Comparison of ENCODE assay signal across 10 mouse cellular contexts in genomic region chr6:87583183-87583611, GRCm38 (mm10). TPM values are rescaled to one million over a fixed set of nuclear protein-coding genes. Genes with fewer than 3 reads are reported as not detected.
A peak's percentile ranks its signal among the peaks of the same experiment; 100 is the strongest.
DNase-seq lines count a peak whose midpoint lies in the region; ATAC-seq and TF ChIP-seq lines count a peak whose summit lies in the region.
"Had no signal": no experiment of that assay in that cellular context is flagged by ENCODE, and none has a peak within 500 bp of the region (broad histone marks: within the 10 kb centered on the region; RNA-seq: fewer than 3 reads in every experiment).

No protein-coding gene starts in this region.

- no peak overlapping the region for H3K4me2 ChIP-seq in lung, embryonic 16.5 days (ENCODE audit: low read depth, low read length)
- peak overlapping the region; percentile 79 for H3K4me2 ChIP-seq in liver, embryonic 14.5 days (ENCODE audit: low read depth)
- H3K4me2 ChIP-seq in stomach, postnatal 0 days (replicated peaks; ENCODE audit: low read depth) = no peak overlapping the region
- no peak overlapping the region for H3K4me2 ChIP-seq in forebrain, embryonic 15.5 days (replicated peaks)

- peak overlapping the region; percentile 91 for H3K27ac ChIP-seq in lung, embryonic 16.5 days (ENCODE audit: low read length)
- peak overlapping the region; percentile 99 for H3K27ac ChIP-seq in liver, embryonic 14.5 days
- peak overlapping the region; percentile 53; the same call in 1 of the 2 replicates for H3K27ac ChIP-seq in stomach, postnatal 0 days (replicated peaks)
- H3K27ac ChIP-seq in forebrain, embryonic 15.5 days (replicated peaks) = no peak overlapping the region

- ATAC-seq in lung, embryonic 16.5 days (ENCODE audit: low read depth) = no peak
- peak; percentile 82 for ATAC-seq in common myeloid progenitor, adult 5-6 weeks (replicated peaks; ENCODE audit: low read depth, poor library complexity, severe bottlenecking)
- ATAC-seq in liver, embryonic 14.5 days (ENCODE audit: insufficient read depth) = peak; percentile 97
- 0 out of 2 replicates have a peak, but pooled peaks have one; percentile 19 for ATAC-seq in stomach, postnatal 0 days (ENCODE audit: low FRiP score, low TSS enrichment)
- no peak for ATAC-seq in forebrain, embryonic 15.5 days (replicated peaks)
- ATAC-seq: inflammation-experienced regulatory T-cells, adult 6 months had no signal

- no peaks in the 10 kb centered on the region for H3K27me3 ChIP-seq in lung, embryonic 16.5 days (ENCODE audit: control insufficient read depth, insufficient read depth, low read depth, low read length)
- no peaks in the 10 kb centered on the region for H3K27me3 ChIP-seq in liver, embryonic 14.5 days (ENCODE audit: control insufficient read depth, insufficient read depth, low read length)
- H3K27me3 ChIP-seq in stomach, postnatal 0 days (ENCODE audit: control insufficient read depth, insufficient read depth, low read length) = no peaks in the 10 kb centered on the region
- no peaks in the 10 kb centered on the region for H3K27me3 ChIP-seq in forebrain, embryonic 15.5 days

- no peaks in the 10 kb centered on the region for H3K36me3 ChIP-seq in lung, embryonic 16.5 days (ENCODE audit: control insufficient read depth, insufficient read depth, low read length)
- no peaks in the 10 kb centered on the region; the same call in none of the 2 replicates for H3K36me3 ChIP-seq in liver, embryonic 14.5 days (replicated peaks; ENCODE audit: control insufficient read depth, insufficient read depth, low read depth)
- no peaks in the 10 kb centered on the region for H3K36me3 ChIP-seq in stomach, postnatal 0 days (ENCODE audit: control insufficient read depth, insufficient read depth, low read length)
- H3K36me3 ChIP-seq in forebrain, embryonic 15.5 days = no peaks in the 10 kb centered on the region

- no peak overlapping the region for H3K4me3 ChIP-seq in lung, embryonic 16.5 days (ENCODE audit: low read length)
- H3K4me3 ChIP-seq in liver, embryonic 14.5 days (ENCODE audit: insufficient read depth in 1 of 2, low read depth in 2 of 2, low read length in 2 of 2) = peak overlapping the region; percentile 3 to 41; a peak in 3 of 4 replicates
- no peak overlapping the region for H3K4me3 ChIP-seq in stomach, postnatal 0 days (ENCODE audit: low read depth, low read length)
- H3K4me3 ChIP-seq in forebrain, embryonic 15.5 days = no peak overlapping the region

- peak; percentile 54 for TF ChIP-seq CTCF in liver, embryonic 14.5 days (IDR thresholded peaks at IDR 0.05; ENCODE audit: low read depth)
- no peak for TF ChIP-seq CTCF in stomach, postnatal 0 days (IDR thresholded peaks at IDR 0.05; ENCODE audit: low read depth)

- peaks cover 12% of the 10 kb centered on the region for H3K4me1 ChIP-seq in lung, embryonic 16.5 days (replicated peaks; ENCODE audit: control insufficient read depth, insufficient read depth, low read length)
- peaks cover 53 to 55% of the 10 kb centered on the region in 2 experiments for H3K4me1 ChIP-seq in liver, embryonic 14.5 days (replicated peaks; ENCODE audit: control insufficient read depth in 2 of 2, insufficient read depth in 2 of 2, low read length in 1 of 2)
- H3K4me1 ChIP-seq in stomach, postnatal 0 days (replicated peaks; ENCODE audit: control insufficient read depth, insufficient read depth) = no peaks in the 10 kb centered on the region; the same call in 1 of the 2 replicates
- H3K4me1 ChIP-seq in forebrain, embryonic 15.5 days = no peaks in the 10 kb centered on the region

- no peak for DNase-seq in lung, postnatal 4 days
- DNase-seq in liver, embryonic 14.5 days (ENCODE audit: low read depth in 3 of 3, low spot score in 3 of 3) = peak; percentile 94 to 95 (median 94)
- no peak for DNase-seq in stomach, postnatal 0 days (ENCODE audit: low spot score)
- no peak for DNase-seq in adrenal gland, postnatal 25 days
- DNase-seq: cerebellum, postnatal 36 days; right cerebral cortex, postnatal 14 days had no signal

- H3K9ac ChIP-seq in lung, embryonic 16.5 days (ENCODE audit: low read length) = no peak overlapping the region
- H3K9ac ChIP-seq in liver, embryonic 14.5 days (replicated peaks) = peak overlapping the region; percentile 64
- H3K9ac ChIP-seq in stomach, postnatal 0 days (ENCODE audit: low read length) = no peak overlapping the region
- no peak overlapping the region for H3K9ac ChIP-seq in forebrain, embryonic 15.5 days (replicated peaks)

- WGBS in lung, embryonic 16.5 days = 85% methylated on average over 1 of the region's 1 CpGs
- WGBS in liver, embryonic 14.5 days (ENCODE audit: insufficient replicate concordance) = 19% methylated on average over 1 of the region's 1 CpGs
- WGBS in stomach, postnatal 0 days = 96% methylated on average over 1 of the region's 1 CpGs
- 97% methylated on average over 1 of the region's 1 CpGs for WGBS in forebrain, embryonic 15.5 days

- peak; percentile 99 for TF ChIP-seq EP300 in liver, embryonic 14.5 days (IDR thresholded peaks at IDR 0.05; ENCODE audit: low read depth)
- no peak for TF ChIP-seq EP300 in stomach, postnatal 0 days (optimal IDR thresholded peaks at IDR 0.05)

- H3K9me3 ChIP-seq in lung, embryonic 16.5 days (ENCODE audit: control insufficient read depth, low read length) = no peaks in the 10 kb centered on the region
- H3K9me3 ChIP-seq in liver, embryonic 14.5 days (ENCODE audit: control insufficient read depth, low read length) = no peaks in the 10 kb centered on the region
- no peaks in the 10 kb centered on the region for H3K9me3 ChIP-seq in stomach, postnatal 0 days (ENCODE audit: control insufficient read depth, low read length)
- no peaks in the 10 kb centered on the region for H3K9me3 ChIP-seq in forebrain, embryonic 15.5 days

RNA-seq across cellular contexts. Expression of gene Prokr1, which starts 7.3 kb away (rescaled TPM):
- polyA plus RNA-seq in lung, embryonic 16.5 days (2015; fragmentation: Nextera tagmentation; extraction: Ambion mirVana) = 2.2 and 2.6 TPM in 2 replicates
- total RNA-seq in common myeloid progenitor, adult 5-6 weeks (2017) = 0.46 TPM in 1 of 2 replicates, not detected in the other
- 2.9 TPM in 2 replicates for polyA plus RNA-seq in liver, embryonic 14.5 days (2012; rRNA removed)
- 4.6 and 4.9 TPM in 2 replicates for polyA plus RNA-seq in liver, embryonic 14.5 days (2014; fragmentation: Nextera tagmentation; extraction: Ambion mirVana)
- polyA plus RNA-seq in stomach, postnatal 0 days (2015; fragmentation: Nextera tagmentation; extraction: Ambion mirVana) = 0.92 and 1.1 TPM in 2 replicates
- polyA plus RNA-seq in forebrain, embryonic 15.5 days (2015; fragmentation: Nextera tagmentation; extraction: Ambion mirVana) = 3.2 and 3.9 TPM in 2 replicates
- total RNA-seq in adrenal gland, postnatal 25 days (2021) = 0.58 and 0.90 TPM in 2 replicates
- polyA plus RNA-seq: inflammation-experienced regulatory T-cells, adult 6 months had no signal

RNA-seq across cellular contexts. Expression of gene Arhgap25, which starts 50.1 kb away (rescaled TPM):
- polyA plus RNA-seq in lung, embryonic 16.5 days (2015; fragmentation: Nextera tagmentation; extraction: Ambion mirVana) = 8.9 and 9.4 TPM in 2 replicates
- total RNA-seq in common myeloid progenitor, adult 5-6 weeks (2017) = 32.7 and 44.2 TPM in 2 replicates
- polyA plus RNA-seq in liver, embryonic 14.5 days (2012; rRNA removed) = 1.2 and 1.5 TPM in 2 replicates
- 2.3 and 2.6 TPM in 2 replicates for polyA plus RNA-seq in liver, embryonic 14.5 days (2014; fragmentation: Nextera tagmentation; extraction: Ambion mirVana)
- 3.6 and 3.7 TPM in 2 replicates for polyA plus RNA-seq in stomach, postnatal 0 days (2015; fragmentation: Nextera tagmentation; extraction: Ambion mirVana)
- 1.5 and 1.8 TPM in 2 replicates for polyA plus RNA-seq in forebrain, embryonic 15.5 days (2015; fragmentation: Nextera tagmentation; extraction: Ambion mirVana)
- 2.9 and 3.3 TPM in 2 replicates for total RNA-seq in adrenal gland, postnatal 25 days (2021)

Comparison
In these comparisons a context has a peak if more than half of its experiments do, and no peak if none do; other contexts are left out.
1. ATAC-seq: peak in common myeloid progenitor, adult 5-6 weeks (single experiment), liver, embryonic 14.5 days (single experiment) and stomach, postnatal 0 days (single experiment); none in lung, embryonic 16.5 days (single experiment) and forebrain, embryonic 15.5 days (single experiment).
2. H3K4me3 ChIP-seq: peak in liver, embryonic 14.5 days (2 of 2); none in lung, embryonic 16.5 days (single experiment), stomach, postnatal 0 days (single experiment) and forebrain, embryonic 15.5 days (single experiment).
3. DNase-seq: peak in liver, embryonic 14.5 days (3 of 3); none in lung, postnatal 4 days (0 of 2), stomach, postnatal 0 days (single experiment) and adrenal gland, postnatal 25 days (single experiment).